Mouse (Mus musculus) lung, adult 2 months (tissue): ENCODE data around the gene Cnr2.

Experiments used
- CTCF ChIP-seq: fragments of 200-500 bp; IDR thresholded peaks from 2 replicates; pipeline ENCODE4 v1.5.1; 2011; ENCODE audit warnings: mild to moderate bottlenecking, low read length, control low read depth; ENCODE audit not compliant: insufficient read depth
- POLR2A ChIP-seq: fragments of 200-500 bp; IDR thresholded peaks from 2 replicates; pipeline ENCODE4 v1.6.1; 2011; ENCODE audit warnings: low read depth, mild to moderate bottlenecking, control low read depth, low read length, borderline replicate concordance; ENCODE audit errors: extremely low read depth

DNA sequence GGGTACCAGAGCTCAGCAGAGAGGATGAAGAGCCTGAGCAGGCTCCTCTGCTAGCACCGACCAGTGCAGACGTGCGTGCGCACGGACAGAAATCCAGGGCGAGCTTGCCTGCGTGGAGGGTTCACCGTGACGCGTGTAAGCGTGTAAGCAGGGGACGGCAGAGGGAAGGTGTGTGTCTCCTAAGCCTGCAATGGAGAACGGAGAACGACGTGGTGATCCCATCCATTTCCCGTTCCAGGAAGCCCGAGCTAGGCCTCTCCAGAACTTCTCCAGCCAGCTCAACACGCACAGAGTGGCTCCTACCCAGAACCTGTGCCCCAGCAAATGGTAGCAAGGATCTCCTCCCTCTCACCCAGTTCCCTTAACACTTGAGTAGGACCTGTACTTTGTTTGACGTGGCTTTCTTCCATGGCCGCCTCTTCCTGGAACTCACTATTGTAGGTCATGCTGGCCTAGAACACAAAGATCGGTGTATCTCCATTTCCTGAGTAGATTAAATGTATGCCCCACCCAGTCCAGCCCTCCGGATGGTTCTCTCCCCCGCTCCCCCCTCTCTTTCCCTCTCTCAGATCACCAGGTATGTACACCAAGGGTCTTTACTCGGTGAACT lies 6.6 kb upstream of the Cnr2 start:
- no peak for TF ChIP-seq POLR2A
- TF ChIP-seq CTCF, result no peak
